Mouse (Mus musculus) liver (tissue): Measurements from ENCODE around the gene Gp1bb.

Experiments used
- DNase-seq: peaks from one replicate; pipeline ENCODE4 v3.0.0-alpha.2; 2020; ENCODE audit warnings: mixed read lengths

Gene Gp1bb

DNA sequence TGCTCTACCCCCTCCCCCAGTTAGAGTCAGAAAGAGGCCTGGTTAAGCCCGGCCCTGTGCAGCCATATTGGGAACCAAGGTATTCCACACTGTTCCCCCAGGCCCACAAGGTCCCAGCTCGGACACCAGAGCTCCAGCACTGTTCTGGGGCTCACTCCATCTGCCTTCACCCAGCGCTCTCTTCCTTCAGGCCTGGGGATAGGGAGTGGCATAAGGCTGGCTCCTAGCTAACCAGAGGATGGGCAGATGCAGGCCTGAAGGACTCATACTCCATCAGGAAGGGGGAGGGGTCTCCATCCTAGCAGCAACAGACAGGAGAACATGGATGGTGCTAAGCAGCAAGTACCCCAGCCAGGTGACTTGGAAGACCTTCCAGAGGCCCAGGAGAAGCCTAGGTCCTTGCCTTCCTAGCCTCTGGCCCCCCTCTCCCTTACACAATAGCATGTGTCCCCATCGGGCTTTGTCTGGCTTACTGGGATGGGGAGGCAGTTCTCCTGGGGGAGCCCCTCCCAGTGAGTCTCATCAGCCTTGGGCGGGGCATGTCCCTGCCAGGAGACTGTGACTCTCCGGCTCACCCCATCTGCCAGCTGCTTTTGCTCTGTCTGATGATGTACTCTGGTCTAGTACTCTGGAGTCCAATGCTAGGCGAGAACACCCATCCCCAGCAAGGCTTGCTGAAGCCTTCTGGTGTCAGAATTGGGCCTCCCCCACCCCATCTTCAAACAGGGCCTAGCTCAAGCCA lies 6.2 kb upstream of the Gp1bb start:
- DNase-seq: no peak

DNA sequence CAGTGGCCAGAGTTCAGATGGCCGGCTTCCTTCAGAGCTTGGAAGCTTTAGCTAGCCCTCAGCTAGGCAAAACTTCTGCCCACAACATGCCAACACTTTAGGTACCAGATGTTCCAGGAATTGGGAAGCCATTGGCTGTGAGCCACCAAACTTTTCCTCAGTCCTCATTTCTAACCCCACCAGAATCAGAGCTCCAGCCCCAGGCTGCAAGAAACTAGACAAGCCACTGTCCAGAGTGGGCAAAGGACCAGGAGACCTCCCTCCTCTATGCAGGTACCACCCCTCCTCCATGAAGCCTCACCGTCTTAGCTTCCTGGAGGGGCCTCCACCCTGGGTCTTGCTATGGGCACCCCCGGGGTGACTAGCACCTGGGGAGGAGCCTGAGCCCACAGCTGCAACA lies 5.0 kb upstream of the Gp1bb start:
- no peak for DNase-seq

- peak; percentile 73 for DNase-seq
Observed at GRCm38 (mm10) chr16:18626376-18626878, 4.2 kb upstream of the Gp1bb start, which contains the start of gene Gm49601. Gene Gm49601, minus strand, starts transcription at chr16:18626427.

DNA sequence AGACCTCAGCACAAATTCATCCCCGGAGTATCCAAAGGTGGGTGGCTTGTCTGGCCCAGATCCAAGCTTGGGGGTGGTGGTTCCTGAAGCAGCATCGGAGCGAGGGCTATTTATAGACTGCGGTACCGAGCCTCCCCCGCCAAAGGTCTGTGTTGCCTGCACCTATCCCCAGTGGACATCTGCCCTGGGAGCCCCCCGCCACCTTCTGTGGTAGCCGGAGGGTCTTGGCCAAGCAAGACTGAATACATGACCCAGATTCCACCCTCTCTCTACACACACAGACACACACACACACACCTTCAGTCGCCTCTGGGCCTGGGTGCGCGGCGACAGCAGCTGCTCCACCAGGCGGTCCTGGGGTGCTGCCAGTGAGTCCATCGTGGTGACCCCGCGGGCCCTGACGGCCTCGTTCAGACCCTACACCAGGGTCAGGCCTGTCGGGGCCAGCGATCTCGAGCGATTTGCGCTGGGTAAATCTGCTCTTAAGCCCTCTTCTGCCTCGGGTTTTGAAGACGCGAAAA lies 3.6 kb upstream of the Gp1bb start:
- DNase-seq: no peak

DNA sequence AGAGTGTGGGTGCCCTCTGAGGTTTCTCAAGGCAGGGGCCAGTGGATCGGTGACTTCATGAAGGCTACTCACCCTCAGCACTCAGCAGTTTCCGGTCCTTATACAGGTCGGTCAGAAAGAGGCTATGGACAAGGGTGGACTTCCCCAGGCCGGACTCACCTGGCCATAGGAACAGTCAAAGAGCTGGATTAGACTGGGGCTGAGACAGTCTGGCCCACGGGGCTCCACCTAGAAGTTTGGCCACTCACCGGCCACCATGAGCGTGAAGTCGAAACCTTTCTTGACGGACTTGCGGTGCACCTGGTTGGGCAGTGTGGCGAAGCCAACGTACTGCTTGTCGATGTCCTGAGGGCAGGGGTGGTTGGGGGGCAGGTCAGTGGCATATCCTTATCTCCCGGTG lies 2.9 kb upstream of the Gp1bb start:
- no peak for DNase-seq

DNA sequence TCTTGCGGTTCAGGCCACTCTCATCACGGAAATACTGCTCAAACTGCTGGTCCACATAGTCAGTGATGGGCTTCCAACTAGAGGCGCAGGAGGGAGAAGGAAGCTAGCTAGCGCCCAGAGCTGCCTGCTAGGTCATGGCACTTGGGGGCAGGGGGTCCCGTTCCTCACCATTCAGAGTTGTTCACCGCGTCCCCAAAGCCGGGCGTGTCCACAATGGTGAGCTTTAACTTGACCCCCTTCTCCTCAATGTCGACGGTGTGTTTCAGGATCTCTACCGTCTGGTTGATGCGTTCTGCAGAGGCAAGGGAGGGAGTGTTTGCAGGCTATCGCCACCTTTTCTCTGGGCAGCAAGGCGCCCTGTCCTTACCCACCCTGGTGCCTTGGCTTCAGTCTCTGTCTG lies 2.4 kb upstream of the Gp1bb start:
- no peak for DNase-seq

GRCm38 (mm10) chr16:18623751-18624540 lies 1.7 kb upstream of the Gp1bb start:
- DNase-seq: no peak

DNA sequence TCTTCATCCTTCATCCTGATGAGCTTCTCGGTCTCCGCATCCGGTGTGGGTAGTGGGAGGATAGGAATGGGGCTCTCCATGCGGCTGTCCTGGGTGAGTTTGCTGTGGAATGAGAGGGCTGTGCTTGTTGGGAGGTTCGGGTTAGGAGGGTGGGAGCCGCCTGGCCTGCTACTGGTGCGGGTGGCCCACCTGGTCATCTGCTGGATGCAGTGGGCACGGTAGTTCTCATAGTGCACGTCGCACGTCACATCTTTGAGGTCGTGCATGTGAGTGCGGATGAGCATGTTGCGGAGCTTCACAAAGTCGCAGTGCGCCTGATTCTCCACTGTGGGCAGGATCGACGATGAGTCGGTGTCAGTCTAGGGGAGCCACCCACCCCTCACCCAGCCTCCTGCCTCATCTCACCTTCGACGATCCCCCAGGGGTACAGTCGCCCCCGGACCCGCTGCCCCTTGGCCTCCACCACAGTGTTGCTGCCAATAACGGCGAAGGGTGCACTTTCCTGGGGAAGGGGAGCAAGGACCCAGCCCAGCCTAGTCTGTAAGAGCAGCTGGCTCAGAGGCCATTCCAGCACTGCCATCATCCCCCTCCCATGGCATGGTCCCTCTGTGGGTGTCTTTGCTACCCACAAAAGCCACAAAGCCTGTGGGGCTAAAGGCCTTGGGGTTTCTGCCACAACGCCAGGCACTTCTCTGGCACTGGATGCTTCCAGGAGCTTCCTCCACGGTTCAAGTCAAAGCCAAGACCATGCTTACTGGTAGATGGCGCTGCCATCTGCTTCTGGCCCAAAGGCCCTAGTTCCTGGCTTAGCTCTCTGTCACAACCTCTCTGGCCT lies 930 bp upstream of the Gp1bb start:
- no peak for DNase-seq

GRCm38 (mm10) chr16:18621362-18622001 lies 721 bp downstream of the Gp1bb start:
- DNase-seq: peak; percentile 47

GRCm38 (mm10) chr16:18620601-18621361 lies 1.4 kb downstream of the Gp1bb start:
- DNase-seq: no peak

GRCm38 (mm10) chr16:18620201-18620600 lies 2.0 kb downstream of the Gp1bb start:
- no peak for DNase-seq

DNA sequence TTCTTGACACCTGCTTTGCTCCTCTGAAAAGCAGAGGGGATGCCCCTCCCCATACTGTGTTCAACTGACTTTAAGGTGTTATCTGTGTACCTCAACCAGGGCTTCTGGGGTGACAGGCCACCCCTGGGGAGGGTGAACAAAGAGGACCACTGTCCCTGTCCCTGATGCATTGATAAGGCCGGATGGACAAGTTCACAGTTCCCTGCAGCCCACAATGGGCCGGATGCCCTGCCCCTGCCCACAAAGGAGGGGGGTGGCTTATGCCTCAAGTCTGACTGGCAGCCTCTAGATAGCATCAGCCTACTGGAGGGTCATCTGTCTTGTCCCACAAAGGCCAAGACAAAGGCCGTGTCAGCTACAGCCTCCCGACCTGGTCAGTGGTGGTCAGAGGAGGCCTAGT lies 3.1 kb downstream of the Gp1bb start:
- DNase-seq: no peak

DNA sequence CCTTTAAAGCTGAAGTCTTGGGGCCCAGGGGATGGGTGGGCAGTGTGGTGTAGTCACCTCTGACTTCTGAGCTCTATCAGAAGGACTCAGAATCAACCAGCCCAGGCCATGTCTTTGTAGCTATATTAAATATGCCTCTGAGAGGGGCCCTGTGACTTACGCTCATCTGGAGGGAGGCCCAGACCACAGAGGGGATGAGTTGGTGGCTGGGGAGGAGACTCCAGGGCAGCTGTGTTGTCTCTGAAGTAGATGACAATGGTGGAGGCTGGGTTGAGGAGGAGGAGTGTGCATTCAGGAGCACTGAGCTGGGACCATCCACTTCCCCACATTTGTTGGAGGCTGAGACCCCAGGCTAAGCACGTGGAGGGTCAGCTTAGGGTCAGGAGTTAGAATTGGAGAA lies 3.9 kb downstream of the Gp1bb start:
- no peak for DNase-seq

GRCm38 (mm10) chr16:18617370-18618065 lies 4.7 kb downstream of the Gp1bb start:
- peak; percentile 83 for DNase-seq

DNA sequence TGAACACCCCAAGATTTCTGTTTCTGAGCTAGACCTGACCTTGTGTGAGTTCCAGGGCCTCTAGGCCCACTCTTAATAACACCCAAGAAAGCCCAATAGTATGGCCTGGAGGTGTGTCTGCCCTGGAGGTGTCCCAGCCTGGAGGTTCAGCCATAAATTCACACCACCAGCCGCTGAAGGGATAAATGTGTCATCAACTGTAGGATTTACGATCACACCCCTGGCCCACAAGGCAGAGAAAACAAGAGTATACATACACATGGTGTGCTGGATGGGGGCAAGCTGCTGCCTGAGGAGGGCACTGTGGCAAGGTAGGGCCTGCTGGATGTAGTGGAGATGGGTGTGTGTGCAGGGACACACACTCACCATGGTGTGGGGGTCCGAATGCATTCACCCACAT lies 8.9 kb downstream of the Gp1bb start:
- DNase-seq: no peak

GRCm38 (mm10) chr16:18611752-18612151 lies 10.5 kb downstream of the Gp1bb start:
- DNase-seq: no peak

- DNase-seq: no peak
Observed at GRCm38 (mm10) chr16:18609099-18609498, 13.1 kb downstream of the Gp1bb start.

DNA sequence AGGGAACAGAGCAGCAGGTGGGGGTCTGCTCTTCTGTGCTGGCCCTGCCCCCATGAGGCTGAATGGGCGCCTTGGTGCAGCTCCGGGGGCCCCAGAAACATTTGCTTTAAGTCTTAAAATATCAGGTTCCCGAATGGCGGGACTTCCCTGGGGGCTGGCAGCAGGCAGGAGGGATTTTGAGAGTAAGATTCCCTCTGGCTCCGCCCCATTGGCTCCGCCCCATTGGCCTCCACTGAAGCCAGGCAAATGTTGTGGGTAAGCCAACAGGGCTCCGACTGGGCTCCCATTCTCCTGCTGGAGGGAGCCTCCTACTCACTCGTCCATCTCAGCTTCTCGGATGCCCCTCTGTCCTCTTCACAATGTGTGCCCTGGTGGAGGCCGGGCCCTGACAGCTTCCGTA lies 14.0 kb downstream of the Gp1bb start:
- no peak for DNase-seq

DNA sequence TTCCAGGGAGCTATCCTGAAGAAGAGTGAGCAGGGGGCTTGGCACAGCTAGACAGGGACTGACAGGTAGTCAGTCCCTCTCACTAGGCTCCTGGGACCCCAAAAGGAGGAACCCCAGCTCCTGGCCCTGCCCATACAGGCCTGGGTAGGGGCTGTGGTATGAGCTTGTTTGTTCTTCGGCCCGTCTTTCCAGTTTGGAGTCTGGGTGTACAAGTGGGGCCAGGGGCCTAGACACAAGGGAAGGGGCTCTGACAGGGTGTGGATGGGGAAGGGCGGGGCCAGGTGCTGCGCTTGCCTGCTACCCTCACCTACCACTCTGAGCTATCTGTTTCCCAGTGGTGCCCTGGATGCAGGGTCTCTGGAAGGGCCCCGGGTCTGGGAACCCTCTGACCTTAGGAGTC lies 16.5 kb downstream of the Gp1bb start:
- DNase-seq: no peak

- DNase-seq: no peak
Observed at GRCm38 (mm10) chr16:18604267-18604701, 17.9 kb downstream of the Gp1bb start.

DNA sequence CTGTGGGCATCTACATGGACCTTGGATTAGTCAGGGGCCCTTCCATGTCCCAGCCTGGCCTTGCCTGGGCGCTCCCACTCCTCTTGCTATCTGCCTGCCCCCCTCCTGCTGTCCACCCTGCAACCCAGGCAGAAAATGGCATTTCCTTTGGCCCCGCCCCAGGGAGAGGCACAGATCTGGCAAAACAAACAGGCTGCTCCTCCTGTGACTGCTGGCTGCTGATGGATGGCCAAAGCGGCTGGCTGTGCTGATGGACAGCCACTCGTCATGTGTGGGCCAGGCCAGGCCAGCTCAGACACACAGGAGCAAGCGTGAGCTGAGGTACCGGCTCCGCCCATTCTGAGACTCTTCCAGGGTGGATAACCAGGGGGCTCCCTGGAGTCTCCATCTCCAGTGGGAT lies 20.8 kb downstream of the Gp1bb start:
- no peak for DNase-seq
